ENCODE assay signal across 27 mouse cellular contexts in the genomic region with DNA sequence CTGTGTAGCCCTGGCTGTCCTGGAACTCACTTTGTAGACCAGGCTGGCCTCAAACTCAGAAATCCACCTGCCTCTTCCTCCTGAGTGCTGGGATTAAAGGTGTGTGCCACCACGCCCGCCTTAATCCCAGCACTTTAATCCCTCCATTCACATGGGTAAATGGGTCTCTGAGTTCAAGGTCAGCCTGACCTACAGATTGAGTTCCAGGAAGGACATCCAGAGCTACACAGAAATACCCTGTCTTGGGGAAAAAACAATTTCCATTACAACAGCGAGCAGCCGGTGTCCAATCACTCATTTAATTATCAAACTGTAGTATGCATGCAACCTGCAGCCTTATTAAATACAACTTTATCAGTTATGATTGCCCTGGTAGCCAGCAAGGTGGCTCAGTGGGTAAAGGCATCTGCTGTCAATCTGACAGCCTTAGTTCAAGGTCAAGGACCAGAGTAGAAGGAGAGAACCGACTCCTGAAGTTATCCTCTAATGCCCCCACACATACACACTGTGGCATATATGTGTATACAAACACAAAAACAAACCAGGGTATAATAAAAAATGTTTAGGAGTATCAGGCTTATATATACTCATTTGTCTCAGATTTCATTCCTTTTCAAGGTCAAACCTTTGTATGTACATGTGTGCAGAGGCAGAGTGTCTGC. TPM values are rescaled to one million over a fixed set of nuclear protein-coding genes. Genes with fewer than 3 reads are reported as not detected.
DNase-seq lines count a peak whose midpoint lies in the region; ATAC-seq and TF ChIP-seq lines count a peak whose summit lies in the region.
"Had no signal": no experiment of that assay in that cellular context is flagged by ENCODE, and none has a peak within 500 bp of the region (broad histone marks: within the 10 kb centered on the region; RNA-seq: fewer than 3 reads in every experiment).

No protein-coding gene starts in this region.

- in situ Hi-C loops in ES-E14 (cut with MboI; ENCODE audit: low sequenced_read_pairs in 2 of 2, unreplicated experiment in 2 of 2) = no loop called here

- no peak overlapping the region for H3K4me2 ChIP-seq in midbrain, embryonic 11.5 days
- H3K4me2 ChIP-seq in midbrain, postnatal 0 days (ENCODE audit: low read depth, low read length, poor library complexity, severe bottlenecking) = no peak overlapping the region
- H3K4me2 ChIP-seq: embryonic facial prominence, embryonic 12.5 days; embryonic facial prominence, embryonic 15.5 days; heart, embryonic 12.5 days; heart, embryonic 15.5 days; hindbrain, embryonic 14.5 days had no signal

- no peaks in the 10 kb centered on the region for H3K4me1 ChIP-seq in midbrain, embryonic 11.5 days (ENCODE audit: control insufficient read depth, insufficient read depth, low read length)
- H3K4me1 ChIP-seq in midbrain, postnatal 0 days (ENCODE audit: insufficient read depth, low read length) = no peaks in the 10 kb centered on the region
- peaks cover 7 to 31% of the 10 kb centered on the region in 2 experiments for H3K4me1 ChIP-seq in ES-E14 (ENCODE audit: control insufficient read depth in 2 of 2, insufficient read depth in 2 of 2, low read length in 2 of 2, poor library complexity in 1 of 2)
- H3K4me1 ChIP-seq in hindbrain, embryonic 10.5 days (replicated peaks) = no peaks in the 10 kb centered on the region
- H3K4me1 ChIP-seq: embryonic facial prominence, embryonic 15.5 days; heart, embryonic 15.5 days had no signal

- ATAC-seq in midbrain, embryonic 11.5 days (ENCODE audit: low FRiP score) = no peak
- no peak for ATAC-seq in midbrain, postnatal 0 days (ENCODE audit: low FRiP score)
- ATAC-seq: CD4-positive, CD25-positive, alpha-beta regulatory T cell, adult 4 months; forebrain, embryonic 14.5 days; forebrain, postnatal 0 days; hindbrain, postnatal 0 days; inflammation-experienced regulatory T-cells, adult 6 months; intestine, embryonic 16.5 days had no signal

- no peaks in the 10 kb centered on the region for H3K36me3 ChIP-seq in midbrain, embryonic 11.5 days (ENCODE audit: control insufficient read depth, insufficient read depth, low read length)
- H3K36me3 ChIP-seq in midbrain, postnatal 0 days (ENCODE audit: insufficient read depth, low read length) = peaks cover 8% of the 10 kb centered on the region; the same call in 1 of the 2 replicates
- no peaks in the 10 kb centered on the region; the same call in 1 of the 2 replicates for H3K36me3 ChIP-seq in ES-E14 (ENCODE audit: control insufficient read depth, insufficient read depth, low read length, poor library complexity, severe bottlenecking)
- peaks cover 18% of the 10 kb centered on the region for H3K36me3 ChIP-seq in hindbrain, embryonic 10.5 days
- H3K36me3 ChIP-seq: heart, embryonic 15.5 days had no signal

- no peak for TF ChIP-seq CTCF in midbrain, postnatal 0 days (IDR thresholded peaks at IDR 0.05)

- no peak overlapping the region for H3K27ac ChIP-seq in midbrain, embryonic 11.5 days (ENCODE audit: low read depth, low read length)
- H3K27ac ChIP-seq in midbrain, postnatal 0 days (ENCODE audit: low read depth, low read length) = no peak overlapping the region
- peak overlapping the region; percentile 96; the same call in 1 of the 2 replicates for H3K27ac ChIP-seq in ES-E14 (ENCODE audit: insufficient read depth, low read depth, low read length, poor library complexity, severe bottlenecking)
- H3K27ac ChIP-seq in hindbrain, embryonic 10.5 days = no peak overlapping the region
- H3K27ac ChIP-seq: embryonic facial prominence, embryonic 12.5 days; embryonic facial prominence, embryonic 15.5 days; gastrocnemius, adult 2 months; heart, embryonic 15.5 days; hindbrain, embryonic 14.5 days; hindbrain, postnatal 0 days had no signal

- no peak overlapping the region for H3K9ac ChIP-seq in midbrain, embryonic 11.5 days (ENCODE audit: low read length)
- no peak overlapping the region for H3K9ac ChIP-seq in midbrain, postnatal 0 days (replicated peaks; ENCODE audit: low read length, poor library complexity, severe bottlenecking)
- no peak overlapping the region for H3K9ac ChIP-seq in ES-E14 (ENCODE audit: insufficient read depth, low read depth, low read length, poor library complexity, severe bottlenecking)
- H3K9ac ChIP-seq: embryonic facial prominence, embryonic 12.5 days; embryonic facial prominence, embryonic 15.5 days; forebrain, postnatal 0 days; heart, embryonic 12.5 days; heart, embryonic 15.5 days; hindbrain, embryonic 14.5 days had no signal

- WGBS in midbrain, embryonic 11.5 days = 93% methylated on average over 5 of the region's 5 CpGs
- WGBS in midbrain, postnatal 0 days = 94% methylated on average over 5 of the region's 5 CpGs
- 95% methylated on average over 5 of the region's 5 CpGs for WGBS in hindbrain, embryonic 10.5 days

- no peak overlapping the region for H3K4me3 ChIP-seq in midbrain, embryonic 11.5 days (ENCODE audit: low read depth, low read length)
- no peak overlapping the region for H3K4me3 ChIP-seq in midbrain, postnatal 0 days (ENCODE audit: low read depth, low read length)
- H3K4me3 ChIP-seq in ES-E14 (ENCODE audit: insufficient read depth in 1 of 2, low read depth in 1 of 2, low read length in 2 of 2, poor library complexity in 1 of 2, severe bottlenecking in 1 of 2) = 0 out of 4 replicates have a peak overlapping the region, but pooled peaks of 1 of the 2 experiments have one; percentile 2
- H3K4me3 ChIP-seq in hindbrain, embryonic 10.5 days = no peak overlapping the region
- H3K4me3 ChIP-seq: embryonic facial prominence, embryonic 12.5 days; embryonic facial prominence, embryonic 15.5 days; gastrocnemius, adult 2 months; heart, embryonic 12.5 days; heart, embryonic 15.5 days had no signal

- H3K9me3 ChIP-seq in midbrain, embryonic 11.5 days (ENCODE audit: control insufficient read depth, low read length) = no peaks in the 10 kb centered on the region
- no peaks in the 10 kb centered on the region for H3K9me3 ChIP-seq in midbrain, postnatal 0 days (ENCODE audit: low read length)
- no peaks in the 10 kb centered on the region for H3K9me3 ChIP-seq in ES-E14 (ENCODE audit: control insufficient read depth, insufficient read depth, low read depth, low read length)
- H3K9me3 ChIP-seq in hindbrain, embryonic 10.5 days = no peaks in the 10 kb centered on the region
- H3K9me3 ChIP-seq: embryonic facial prominence, embryonic 12.5 days; embryonic facial prominence, embryonic 15.5 days; heart, embryonic 12.5 days; heart, embryonic 15.5 days had no signal

- H3K27me3 ChIP-seq in midbrain, embryonic 11.5 days (ENCODE audit: control insufficient read depth, insufficient read depth, low read length) = no peaks in the 10 kb centered on the region
- H3K27me3 ChIP-seq in midbrain, postnatal 0 days (ENCODE audit: insufficient read depth, low read length) = no peaks in the 10 kb centered on the region
- no peaks in the 10 kb centered on the region for H3K27me3 ChIP-seq in hindbrain, embryonic 10.5 days (ENCODE audit: insufficient read depth, poor library complexity, severe bottlenecking)
- H3K27me3 ChIP-seq: embryonic facial prominence, embryonic 12.5 days; embryonic facial prominence, embryonic 15.5 days; heart, embryonic 12.5 days; heart, embryonic 15.5 days had no signal

- peak; percentile 74 for DNase-seq in midbrain, embryonic 11.5 days (ENCODE audit: low spot score, missing footprints)
- DNase-seq in midbrain, postnatal 0 days (ENCODE audit: low spot score) = no peak
- peak; percentile 54 for DNase-seq in ES-E14 (ENCODE audit: low read depth, low spot score)
- peak; percentile 77 for DNase-seq in ZHBTc4 (ENCODE audit: low read depth, low spot score)
- no peak for DNase-seq in hindbrain, embryonic 10.5 days (ENCODE audit: low spot score)
- no peak for DNase-seq in heart, adult 8-10 months (ENCODE audit: low spot score)
- DNase-seq: adrenal gland, adult 2 months; adrenal gland, postnatal 14 days; cerebellum, adult 18-20 months; cerebellum, adult 9-10 months; cerebellum, postnatal 14 days; forebrain, postnatal 0 days; gastrocnemius, adult 2 months; gastrocnemius, postnatal 14 days; heart, adult 11 months; heart, postnatal 10 days; heart, postnatal 36 days had no signal

TF ChIP-seq in ES-E14, 5 proteins besides CTCF, POLR2A, EP300 and RAD21:
- TF ChIP-seq CHD2 (IDR thresholded peaks at IDR 0.05; ENCODE audit: low read depth, low read length) (no peak), HCFC1 (IDR thresholded peaks at IDR 0.05; ENCODE audit: borderline replicate concordance, insufficient read depth, low read length) (no peak), MAFK (IDR thresholded peaks at IDR 0.05; ENCODE audit: insufficient read depth, low read depth, low read length) (no peak), ZNF384 (IDR thresholded peaks at IDR 0.05; ENCODE audit: low read depth, low read length) (peak; percentile 53; the same call in 1 of the 2 replicates), ZC3H11A (IDR thresholded peaks at IDR 0.05; ENCODE audit: borderline replicate concordance, low read depth, low read length) (no peak)

RNA-seq across cellular contexts. Expression of gene Ino80, which starts 14.2 kb away (rescaled TPM):
- 3.9 and 4.3 TPM in 2 replicates for polyA plus RNA-seq in midbrain, embryonic 11.5 days (2014; fragmentation: Nextera tagmentation; extraction: Ambion mirVana)
- total RNA-seq in midbrain, postnatal 0 days (2014; rRNA removed) = 13.2 and 15.0 TPM in 2 replicates
- 2.2 and 2.4 TPM in 2 replicates for polyA plus RNA-seq in midbrain, postnatal 0 days (2015; fragmentation: Nextera tagmentation; extraction: Ambion mirVana)
- 38.8 and 39.2 TPM in 2 replicates for total RNA-seq in ES-E14 (2012; rRNA removed)
- polyA plus RNA-seq in hindbrain, embryonic 10.5 days (2016; fragmentation: Nextera tagmentation; extraction: Ambion mirVana) = 3.0 and 3.7 TPM in 2 replicates
- total RNA-seq in heart, adult 8-10 months (2022) = 10 to 100 TPM; 11.5 to 12.9 (median 12.0) TPM

Comparison
In these comparisons a context has a peak if more than half of its experiments do, and no peak if none do; other contexts are left out.
1. DNase-seq: peak in midbrain, embryonic 11.5 days (single experiment), ES-E14 (single experiment) and ZHBTc4 (single experiment); none in midbrain, postnatal 0 days (single experiment), hindbrain, embryonic 10.5 days (single experiment) and heart, adult 8-10 months (single experiment).